Mouse (Mus musculus): ENCODE measurements around the gene Olfr821.
"Not testable (repeated sequence)": the region's sequence is repeated elsewhere in the genome, so short reads cannot be mapped to it uniquely, and the experiment has no call there.

Gene Olfr821

DNA sequence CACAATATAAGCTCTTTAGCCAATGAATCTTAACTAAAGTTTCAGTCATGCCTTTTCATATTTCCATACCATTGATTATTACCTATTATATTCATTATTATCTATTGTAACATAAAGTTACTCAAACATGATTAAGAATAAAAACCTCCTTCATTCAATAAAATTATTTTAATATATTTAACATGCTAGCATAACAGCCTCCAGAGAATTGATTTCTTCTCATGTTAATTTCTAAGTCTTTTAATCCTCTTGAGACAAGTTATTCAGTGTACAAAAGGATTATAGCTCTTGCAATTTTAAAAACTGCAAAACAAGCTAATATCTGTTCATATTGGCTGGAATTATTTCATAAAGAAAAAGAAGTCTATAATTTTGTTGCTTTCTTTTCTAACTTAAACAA lies at the start of gene Olfr821:
Olfr821 (plus strand) TSS at position 301 of the 400 bp plus-strand sequence.
- DNase-seq (ENCODE audit: low read depth, low spot score): no peak

DNA sequence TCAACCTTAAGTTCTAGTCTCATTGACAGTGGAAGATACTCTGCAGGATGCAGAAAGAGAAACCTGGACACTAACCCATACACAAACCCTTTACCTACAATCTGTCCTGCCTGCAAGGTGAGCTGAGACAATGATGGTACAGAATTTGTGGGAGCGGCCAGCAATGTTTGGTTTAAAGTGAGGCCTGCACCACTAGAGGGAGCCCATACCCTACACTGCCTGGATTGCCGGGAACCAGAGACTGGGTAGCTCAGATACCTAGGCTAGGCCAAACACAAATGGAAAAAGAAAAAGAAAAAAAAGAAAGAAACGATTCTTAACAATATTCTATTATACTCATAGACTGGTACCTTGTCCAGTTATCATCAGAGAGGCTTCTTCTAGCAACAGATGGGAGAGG lies 48.3 kb upstream of the Olfr821 start:
- DNase-seq (ENCODE audit: low read depth, low spot score): not testable (repeated sequence)

DNA sequence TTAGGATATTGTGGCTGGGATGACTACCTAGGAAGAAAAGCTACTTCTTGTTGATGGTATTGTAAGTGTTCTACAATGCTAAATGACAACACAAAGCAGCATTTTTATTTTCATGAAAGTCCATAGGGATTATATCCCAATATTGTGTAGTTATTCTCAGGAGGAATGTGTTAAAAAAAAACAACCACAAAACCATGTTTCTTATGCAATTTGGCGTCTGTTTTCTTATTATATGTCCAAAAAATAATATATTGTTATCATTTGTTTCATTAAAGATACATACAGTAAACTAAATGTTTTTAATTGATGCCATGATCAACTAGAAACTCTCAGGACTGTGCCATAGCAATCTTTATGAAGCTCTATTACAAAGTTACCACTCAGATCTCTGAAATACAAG lies 45.2 kb upstream of the Olfr821 start, which contains the start of gene Gm10310:
Gm10310 (minus strand) TSS at position 101 of the 400 bp plus-strand sequence.
- not testable (repeated sequence) for DNase-seq (ENCODE audit: low read depth, low spot score)

DNA sequence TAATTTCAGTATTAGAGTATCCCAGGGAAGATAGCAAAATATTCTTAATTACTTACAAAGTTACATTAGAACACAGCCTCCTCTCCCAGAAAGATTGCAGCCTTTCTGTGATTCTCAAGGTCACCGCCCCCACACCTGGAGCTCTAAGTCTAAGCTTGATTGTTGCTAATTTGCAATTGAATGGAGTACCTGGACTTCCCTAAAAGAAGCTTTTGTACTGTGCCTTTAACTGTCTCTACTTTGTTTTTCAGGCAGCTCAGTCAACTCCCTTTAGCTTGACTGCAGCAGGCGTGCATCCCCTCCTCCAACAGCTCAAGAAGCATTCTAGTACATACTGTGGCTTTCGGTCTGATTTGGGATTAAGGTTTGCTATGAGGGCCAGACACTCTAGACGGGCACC lies 26.0 kb upstream of the Olfr821 start:
- not testable (repeated sequence) for DNase-seq (ENCODE audit: low read depth, low spot score)

DNA sequence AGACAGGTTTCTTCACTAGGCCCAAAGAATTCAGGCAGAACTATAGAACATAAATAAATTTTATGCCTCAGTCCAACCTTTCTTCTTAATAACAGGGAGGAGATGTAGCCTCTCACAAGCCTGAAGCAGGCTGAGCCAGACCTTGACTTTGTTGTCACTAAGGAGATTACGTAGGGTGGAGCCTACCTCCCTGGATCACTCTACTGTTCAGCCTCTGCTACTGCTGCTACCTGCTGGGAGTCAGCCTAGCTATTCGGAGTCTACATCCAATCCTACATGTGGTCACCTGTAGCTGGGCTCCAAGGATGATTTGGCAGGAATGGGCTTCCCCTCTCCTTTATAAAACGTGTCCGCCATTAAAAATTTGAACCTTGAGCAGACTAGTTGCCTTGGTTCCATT lies 24.8 kb upstream of the Olfr821 start:
- DNase-seq (ENCODE audit: low read depth, low spot score): not testable (repeated sequence)

DNA sequence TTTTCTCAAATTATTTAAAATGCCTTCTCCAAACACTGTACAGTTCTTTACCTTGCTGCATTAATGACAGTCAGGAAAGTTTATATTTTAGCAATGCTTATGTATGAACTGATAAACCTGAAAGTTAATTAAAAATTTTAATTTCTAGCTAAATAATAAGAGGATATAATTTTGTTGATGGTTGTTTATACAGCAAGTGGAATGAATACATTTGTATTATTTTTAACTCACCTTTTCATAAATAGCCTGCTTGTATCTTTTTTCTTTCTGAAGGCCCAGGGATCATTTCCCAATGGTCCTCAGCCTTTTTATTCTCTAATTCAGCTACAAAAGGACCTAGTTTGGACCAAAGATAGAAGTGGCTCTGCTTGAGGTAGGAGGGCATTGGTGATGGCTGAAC lies 17.8 kb upstream of the Olfr821 start, which contains the start of gene Olfr820:
Olfr820 (plus strand) TSS at position 301 of the 400 bp plus-strand sequence.
- no peak for DNase-seq (ENCODE audit: low read depth, low spot score)

DNA sequence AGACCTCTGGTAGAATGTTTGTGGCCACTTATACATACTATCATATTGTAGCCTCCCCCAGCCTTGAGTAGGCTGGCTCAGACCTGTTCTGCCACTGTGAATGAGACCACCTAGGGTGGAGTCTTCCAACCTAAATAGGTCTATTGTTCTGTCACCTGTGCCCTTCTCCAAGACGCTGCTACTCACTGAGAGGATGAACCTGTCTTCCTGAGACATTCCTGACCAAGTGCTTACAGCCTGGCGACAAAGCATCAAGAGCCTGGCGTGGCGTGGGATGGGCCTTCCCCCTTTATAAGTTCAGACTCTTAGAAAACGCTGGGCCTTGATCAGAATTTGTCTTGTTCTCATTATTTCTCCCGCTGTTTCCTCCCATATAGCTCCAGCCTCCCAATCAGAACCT lies 6.9 kb downstream of the Olfr821 start:
- DNase-seq (ENCODE audit: low read depth, low spot score): no peak

DNA sequence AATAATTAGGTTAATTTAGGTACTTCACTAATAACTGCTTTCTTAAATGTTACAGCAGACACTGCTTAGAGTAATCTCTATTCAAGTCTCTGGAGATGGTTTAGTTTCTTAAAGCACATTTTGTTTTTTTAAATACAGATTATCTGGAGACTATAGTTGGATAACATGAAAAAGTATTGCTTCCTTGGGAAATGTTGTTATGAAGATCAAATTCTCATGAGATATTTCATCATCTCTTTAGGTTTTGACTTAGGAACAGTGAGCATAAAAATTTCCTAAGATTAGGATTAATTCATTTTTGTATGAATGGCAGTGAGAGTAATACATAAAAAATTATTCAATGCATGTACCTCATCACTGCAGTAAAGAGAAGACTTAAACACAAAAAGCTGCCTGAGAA lies 40.8 kb downstream of the Olfr821 start, which contains the start of gene Olfr822:
Olfr822 (plus strand) TSS at position 301 of the 400 bp plus-strand sequence.
- DNase-seq (ENCODE audit: low read depth, low spot score): no peak
